Mouse (Mus musculus) embryonic facial prominence, embryonic 10.5 days (tissue): ENCODE data around the gene Olfr1359. TPM values are rescaled to one million over a fixed set of nuclear protein-coding genes. Genes with fewer than 3 reads are reported as not detected.
"Not testable (repeated sequence)": the region's sequence is repeated elsewhere in the genome, so short reads cannot be mapped to it uniquely, and the experiment has no call there.

Source experiments
- DNase-seq: peaks from one replicate; pipeline ENCODE4 v3.0.0-alpha.2; 2017; ENCODE audit warnings: low spot score
- H3K27ac ChIP-seq: fragments of 300-500 bp; sonication (generic); replicated peaks from 2 replicates; pipeline ENCODE4 v1.5.1; 2016; ENCODE audit warnings: mild to moderate bottlenecking
- H3K27me3 ChIP-seq: fragments of 300-500 bp; sonication (generic); replicated peaks from 2 replicates; pipeline ENCODE4 v1.6.1; 2016; ENCODE audit warnings: low read depth, mild to moderate bottlenecking; ENCODE audit not compliant: poor library complexity, severe bottlenecking
- H3K36me3 ChIP-seq: fragments of 300-500 bp; sonication (generic); replicated peaks from 2 replicates; pipeline ENCODE4 v1.6.1; 2016; ENCODE audit warnings: mild to moderate bottlenecking, moderate library complexity
- H3K4me1 ChIP-seq: fragments of 300-500 bp; sonication (generic); 2 replicates; pipeline ENCODE4 v1.6.1; 2016
- H3K4me3 ChIP-seq: fragments of 300-500 bp; sonication (generic); 2 replicates; pipeline ENCODE4 v1.5.1; 2016; ENCODE audit warnings: mild to moderate bottlenecking, moderate library complexity
- H3K9me3 ChIP-seq: fragments of 300-500 bp; sonication (generic); 2 replicates; pipeline ENCODE4 v1.6.1; 2016; ENCODE audit warnings: mild to moderate bottlenecking
- WGBS: fragments of 180-500 bp; shearing (Covaris S2); methylation state at CpG from one replicate; pipeline ENCODE4 v1.1.7; 2016; 5-methylcytosine and 5-hydroxymethylcytosine counted together
- polyA plus RNA-seq: library from polyadenylated mRNA; unstranded; fragments of >200 nt; fragmentation: Nextera tagmentation; extraction: Ambion mirVana; gene quantifications from 2 replicates; pipeline ENCODE4 v1.2.1, GENCODE M21; 2016

Olfr1359 gene
- polyA plus RNA-seq, 1 experiment from 2014 or later = not detected

DNA sequence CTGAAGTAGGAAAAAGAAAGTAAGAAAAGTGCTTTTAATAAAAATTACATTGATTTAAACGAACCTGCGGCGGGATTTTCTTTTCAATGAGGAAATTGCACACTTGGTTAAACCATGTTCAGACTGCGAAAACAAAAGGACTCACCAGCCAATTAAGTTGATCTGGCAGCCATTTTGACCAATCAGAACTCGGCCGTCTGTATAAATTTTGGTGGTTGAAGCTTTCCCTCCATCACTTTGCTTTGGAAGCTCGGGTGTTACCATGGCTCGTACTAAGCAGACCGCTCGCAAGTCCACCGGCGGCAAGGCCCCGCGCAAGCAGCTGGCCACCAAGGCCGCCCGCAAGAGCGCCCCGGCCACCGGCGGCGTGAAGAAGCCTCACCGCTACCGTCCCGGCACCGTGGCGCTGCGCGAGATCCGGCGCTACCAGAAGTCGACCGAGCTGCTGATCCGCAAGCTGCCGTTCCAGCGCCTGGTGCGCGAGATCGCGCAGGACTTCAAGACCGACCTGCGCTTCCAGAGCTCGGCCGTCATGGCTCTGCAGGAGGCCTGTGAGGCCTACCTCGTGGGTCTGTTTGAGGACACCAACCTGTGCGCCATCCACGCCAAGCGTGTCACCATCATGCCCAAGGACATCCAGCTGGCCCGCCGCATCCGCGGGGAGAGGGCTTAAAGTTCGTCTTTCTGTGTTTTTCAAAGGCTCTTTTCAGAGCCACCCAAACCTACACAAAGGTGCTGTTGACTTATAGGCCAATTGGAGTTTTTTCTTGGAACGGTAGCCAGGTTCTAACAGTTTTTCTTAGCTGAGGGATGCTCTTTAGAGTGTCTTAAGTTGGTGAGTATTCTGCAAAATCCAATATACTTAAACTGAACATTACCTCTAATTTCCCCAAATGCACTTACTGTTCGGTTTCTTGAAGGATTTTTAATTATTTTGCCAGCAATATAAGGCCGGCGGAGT lies 19.8 kb downstream of the Olfr1359 start, which contains the start of gene Hist1h3h:
Gene Hist1h3h (plus strand): TSS at position 263 of the 961 bp plus-strand sequence.
- not testable (repeated sequence) for H3K36me3 ChIP-seq, H3K27me3 ChIP-seq, H3K9me3 ChIP-seq
- under 1% methylated on average over 30 of the region's 56 CpGs for WGBS
- DNase-seq = peak; percentile 87
- Histone ChIP-seq H3K4me1 (peaks cover 36% of the 10 kb centered on the region), H3K4me3 (peak within 1 kb of the TSS; percentile 65), H3K27ac (peak within 1 kb of the TSS; percentile 96)

DNA sequence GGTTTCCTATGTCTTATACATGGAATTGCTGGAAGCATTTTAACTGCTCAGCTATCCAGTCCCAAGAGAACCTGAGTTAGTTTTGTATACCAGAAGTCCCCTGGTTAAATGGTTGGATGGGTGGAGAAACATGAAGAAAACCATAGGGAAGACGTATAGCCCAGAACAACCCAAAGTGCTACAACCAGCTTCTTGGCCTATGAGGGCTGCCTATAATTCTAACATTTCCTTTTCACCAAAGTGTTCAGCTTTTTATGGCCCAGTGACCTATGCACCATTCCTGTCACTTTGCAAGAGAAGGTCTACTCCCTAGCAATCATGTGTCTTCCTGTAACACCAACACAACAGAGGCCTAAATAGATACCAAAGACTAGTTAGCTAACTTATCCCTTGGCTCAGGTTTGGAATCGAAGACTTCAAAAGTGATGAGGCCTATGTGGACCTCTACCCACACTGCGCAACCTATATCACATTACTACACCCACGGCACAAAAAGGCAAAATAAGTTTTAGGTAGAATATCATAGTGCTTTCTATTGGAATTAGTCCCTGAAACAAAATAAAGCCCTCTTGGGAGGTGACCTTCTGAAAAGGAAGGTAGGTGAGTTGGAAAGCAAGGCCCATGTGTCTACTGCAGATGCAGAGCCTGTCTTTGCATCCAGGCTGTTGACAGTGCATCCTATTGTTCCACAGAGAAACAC lies 20.6 kb downstream of the Olfr1359 start:
- no peaks in the 10 kb centered on the region for H3K9me3 ChIP-seq
- no peaks in the 10 kb centered on the region for H3K36me3 ChIP-seq
- peaks cover 40% of the 10 kb centered on the region for H3K4me1 ChIP-seq
- WGBS = 60% methylated on average over 4 of the region's 4 CpGs
- DNase-seq = peak; percentile 29
- H3K27me3 ChIP-seq = no peaks in the 10 kb centered on the region
- peak overlapping the region; percentile 96 for H3K27ac ChIP-seq
- peak overlapping the region; percentile 65 for H3K4me3 ChIP-seq

DNA sequence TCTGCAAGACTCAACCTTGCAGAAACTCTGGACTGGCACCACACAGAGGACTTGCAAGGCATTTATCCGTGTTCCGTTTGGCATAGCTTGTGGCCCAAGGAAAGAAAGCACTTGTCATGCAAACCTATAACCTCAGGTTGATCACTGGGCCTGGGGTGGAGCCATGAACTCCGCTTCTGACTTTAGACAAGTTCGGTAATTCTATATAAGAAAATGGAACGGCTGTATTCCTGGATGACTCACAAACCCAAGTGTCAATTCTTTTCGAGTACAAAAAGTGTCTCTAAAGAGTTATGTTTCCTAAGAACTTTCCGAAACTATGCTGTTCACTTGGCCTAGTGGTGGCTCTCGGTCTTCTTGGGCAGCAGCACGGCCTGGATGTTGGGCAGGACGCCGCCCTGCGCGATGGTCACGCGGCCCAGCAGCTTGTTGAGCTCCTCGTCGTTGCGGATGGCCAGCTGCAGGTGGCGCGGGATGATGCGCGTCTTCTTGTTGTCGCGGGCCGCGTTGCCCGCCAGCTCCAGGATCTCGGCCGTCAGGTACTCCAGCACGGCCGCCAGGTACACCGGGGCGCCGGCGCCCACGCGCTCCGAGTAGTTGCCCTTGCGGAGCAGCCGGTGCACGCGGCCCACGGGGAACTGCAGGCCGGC lies 23.3 kb downstream of the Olfr1359 start:
- H3K4me3 ChIP-seq = peak overlapping the region; percentile 57
- 1% methylated on average over 30 of the region's 44 CpGs for WGBS
- peak; percentile 38 for DNase-seq
- H3K9me3 ChIP-seq, H3K27me3 ChIP-seq, H3K36me3 ChIP-seq: not testable (repeated sequence)
- H3K4me1 ChIP-seq = peaks cover 31% of the 10 kb centered on the region
- H3K27ac ChIP-seq = peak overlapping the region; percentile 96

DNA sequence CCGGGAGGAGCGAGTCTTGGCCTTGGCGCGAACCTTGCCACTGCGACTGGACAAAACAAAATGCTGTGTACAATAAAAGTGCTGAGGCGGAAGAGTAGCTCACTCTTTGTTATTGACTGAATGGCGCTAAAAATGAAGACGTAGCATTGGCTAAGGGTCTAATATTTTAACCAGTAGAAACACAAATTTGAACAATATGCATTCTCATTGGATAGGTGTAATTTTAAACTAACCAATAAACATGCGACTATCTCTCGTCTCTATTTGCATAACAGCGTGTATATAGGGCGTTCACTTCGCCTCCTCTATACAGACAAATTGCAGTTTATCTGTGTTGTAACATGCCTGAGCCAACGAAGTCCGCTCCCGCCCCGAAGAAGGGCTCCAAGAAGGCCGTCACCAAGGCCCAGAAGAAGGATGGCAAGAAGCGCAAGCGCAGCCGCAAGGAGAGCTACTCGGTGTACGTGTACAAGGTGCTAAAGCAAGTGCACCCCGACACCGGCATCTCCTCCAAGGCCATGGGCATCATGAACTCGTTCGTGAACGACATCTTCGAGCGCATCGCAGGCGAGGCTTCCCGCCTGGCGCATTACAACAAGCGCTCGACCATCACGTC lies 24.0 kb downstream of the Olfr1359 start, which contains the start of gene Hist1h2bm:
Gene Hist1h2bm (plus strand): TSS at position 288 of the 616 bp plus-strand sequence.
- Histone ChIP-seq H3K4me3 (peak within 1 kb of the TSS; percentile 57), H3K27ac (peak within 1 kb of the TSS; percentile 96), H3K4me1 (peaks cover 31% of the 10 kb centered on the region)
- H3K36me3 ChIP-seq, H3K9me3 ChIP-seq, H3K27me3 ChIP-seq: not testable (repeated sequence)
- peak; percentile 82 for DNase-seq
- under 1% methylated on average over 37 of the region's 37 CpGs for WGBS

DNA sequence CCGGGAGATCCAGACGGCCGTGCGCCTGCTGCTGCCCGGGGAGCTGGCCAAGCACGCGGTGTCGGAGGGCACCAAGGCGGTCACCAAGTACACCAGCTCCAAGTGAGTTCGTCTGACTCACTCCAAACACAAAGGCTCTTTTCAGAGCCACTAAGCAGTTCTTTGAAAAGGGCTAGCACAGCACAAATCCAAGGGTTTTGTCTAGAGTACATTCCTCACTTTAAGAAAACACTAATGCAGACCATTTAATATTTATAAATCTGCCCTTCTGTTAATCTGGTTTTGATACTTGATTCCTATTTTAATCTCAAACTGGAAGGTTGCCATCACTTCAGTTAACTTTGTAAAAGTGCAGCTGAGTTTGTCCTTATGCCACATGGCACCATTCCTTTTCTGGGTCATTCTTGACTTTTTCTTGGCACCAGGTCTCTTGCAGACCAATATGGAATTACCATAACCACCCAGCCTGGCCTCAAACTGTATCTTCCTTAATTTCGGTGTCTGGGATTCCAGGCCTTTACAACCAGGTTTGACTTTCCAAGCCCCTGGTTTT lies 24.5 kb downstream of the Olfr1359 start:
- Histone ChIP-seq H3K36me3 (no peaks in the 10 kb centered on the region), H3K4me3 (peak overlapping the region; percentile 57), H3K27me3 (no peaks in the 10 kb centered on the region), H3K27ac (peak overlapping the region; percentile 91), H3K9me3 (no peaks in the 10 kb centered on the region), H3K4me1 (peaks cover 31% of the 10 kb centered on the region)
- WGBS = 2% methylated on average over 11 of the region's 11 CpGs
- peak; percentile 46 for DNase-seq

DNA sequence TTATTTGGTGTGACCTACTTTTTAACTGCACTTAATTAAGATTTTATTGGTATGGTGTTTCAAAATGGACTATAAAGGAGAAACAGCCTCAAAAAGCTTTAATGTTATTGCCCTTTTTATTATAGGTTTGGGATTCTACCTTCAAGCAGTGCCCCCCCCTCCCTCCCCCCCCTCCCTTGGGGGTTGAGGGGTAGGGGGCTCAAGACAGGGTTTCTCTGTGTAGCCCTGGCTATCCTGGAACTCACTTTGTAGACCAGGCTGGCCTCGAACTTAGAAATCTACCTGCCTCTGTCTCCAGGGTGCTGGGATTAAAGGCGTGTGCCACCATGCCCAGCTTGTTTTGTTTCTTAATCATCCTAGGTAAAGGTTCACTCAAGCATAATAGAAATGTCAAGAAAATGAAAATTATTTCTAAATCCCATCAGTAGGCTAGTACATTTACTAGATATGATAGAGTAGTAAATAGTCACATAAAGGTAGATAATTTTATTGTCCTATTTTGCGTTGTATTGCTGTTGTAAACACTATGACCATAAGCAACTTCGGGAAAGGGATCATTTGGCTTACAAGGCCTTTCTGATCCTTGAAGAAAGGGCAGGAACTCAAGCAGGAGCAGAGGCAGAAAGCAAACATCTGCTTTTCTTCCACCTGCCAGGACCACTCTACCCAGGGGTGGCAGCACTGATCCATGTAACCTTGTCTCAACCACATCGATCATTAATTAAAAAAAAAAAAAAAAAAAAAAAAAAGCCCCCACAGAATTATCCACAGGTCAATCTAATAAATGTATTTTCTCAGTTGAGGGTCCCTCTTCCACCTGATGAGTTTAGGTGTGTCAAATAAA lies 25.3 kb downstream of the Olfr1359 start:
- 32% methylated on average over 5 of the region's 5 CpGs for WGBS
- Histone ChIP-seq H3K4me3 (peak overlapping the region; percentile 57), H3K36me3 (no peaks in the 10 kb centered on the region), H3K9me3 (no peaks in the 10 kb centered on the region), H3K27me3 (no peaks in the 10 kb centered on the region), H3K27ac (peak overlapping the region; percentile 91), H3K4me1 (peaks cover 37% of the 10 kb centered on the region)
- peak; percentile 49 for DNase-seq

DNA sequence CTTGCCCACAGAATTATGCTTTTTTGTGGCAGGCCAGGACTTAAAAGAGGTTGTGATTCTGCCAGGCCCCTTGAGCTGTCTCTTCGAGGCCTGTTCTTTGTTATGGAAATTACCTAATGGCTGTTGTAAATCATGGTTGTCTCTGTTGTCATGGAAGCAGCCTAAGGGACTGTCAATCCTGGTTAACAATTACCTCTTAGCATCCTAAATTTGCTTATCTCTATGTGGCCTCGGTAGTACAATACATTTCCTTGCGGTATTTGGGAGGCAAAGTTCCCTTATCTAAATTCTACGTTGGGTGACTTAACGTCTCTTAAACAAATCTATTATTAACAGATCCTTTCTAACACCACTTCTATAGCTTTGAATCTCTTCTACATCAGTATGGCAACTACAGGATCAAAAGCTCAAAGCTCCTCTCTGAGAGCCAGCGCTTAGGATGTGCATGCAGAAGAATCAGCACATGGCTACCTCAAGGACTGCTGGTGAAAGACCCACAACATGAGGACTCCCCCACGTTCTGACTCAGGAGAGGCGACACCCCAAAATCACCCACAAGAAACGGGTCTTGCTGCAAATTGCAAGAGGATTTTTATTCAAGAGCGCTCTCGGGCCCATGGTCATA lies 30.1 kb downstream of the Olfr1359 start:
- Histone ChIP-seq H3K9me3 (no peaks in the 10 kb centered on the region), H3K4me1 (peaks cover 9% of the 10 kb centered on the region), H3K4me3 (no peak overlapping the region), H3K27ac (peak overlapping the region; percentile 59), H3K36me3 (no peaks in the 10 kb centered on the region), H3K27me3 (no peaks in the 10 kb centered on the region)
- WGBS = 29% methylated on average over 11 of the region's 11 CpGs
- DNase-seq = no peak

DNA sequence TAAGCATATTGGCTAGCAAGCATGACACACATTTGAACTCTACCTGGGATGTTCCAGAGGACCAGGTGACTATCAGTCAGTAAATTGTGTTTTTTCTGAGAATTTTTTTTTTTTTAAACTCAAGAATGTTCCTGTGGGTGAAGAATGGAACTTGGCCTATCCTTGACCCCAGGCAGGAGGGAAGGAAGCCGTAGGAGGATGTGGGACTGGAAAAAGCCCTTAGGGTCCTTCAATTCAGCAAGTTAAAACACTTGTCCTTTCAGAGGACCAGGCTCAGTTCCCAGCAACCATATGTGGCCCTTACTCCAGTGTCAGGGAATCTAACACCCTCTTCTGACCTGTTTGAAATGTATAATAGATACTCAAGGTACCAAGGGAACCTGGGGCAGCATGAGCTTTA lies 31.6 kb downstream of the Olfr1359 start:
- 29% methylated on average over 1 of the region's 1 CpGs for WGBS
- Histone ChIP-seq H3K27me3 (no peaks in the 10 kb centered on the region), H3K4me3 (no peak overlapping the region), H3K9me3 (no peaks in the 10 kb centered on the region), H3K27ac (no peak overlapping the region), H3K36me3 (no peaks in the 10 kb centered on the region), H3K4me1 (peaks cover 22% of the 10 kb centered on the region)
- no peak for DNase-seq

DNA sequence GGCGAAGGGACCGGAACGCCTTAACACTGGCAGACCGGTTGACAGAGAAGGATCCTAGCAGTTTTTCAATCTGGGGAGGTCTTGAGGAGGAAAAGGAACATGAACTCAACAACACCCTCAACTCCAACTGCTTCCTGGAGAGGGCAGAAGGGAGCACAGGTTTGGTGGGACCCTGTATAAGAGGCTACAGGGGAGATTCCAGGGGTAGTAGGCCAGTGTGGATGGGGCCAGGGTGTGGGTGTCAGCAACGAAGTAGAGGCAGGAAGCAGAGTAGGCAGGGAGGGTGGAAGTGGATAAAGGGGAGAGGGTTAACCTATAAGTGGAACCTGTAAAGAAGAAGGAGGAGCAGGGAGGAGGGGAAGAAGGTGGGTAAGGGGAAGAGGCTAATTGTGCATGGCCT lies 35.6 kb downstream of the Olfr1359 start:
- peak overlapping the region; percentile 63 for H3K4me3 ChIP-seq
- peak overlapping the region; percentile 99 for H3K27ac ChIP-seq
- H3K36me3 ChIP-seq = no peaks in the 10 kb centered on the region
- no peaks in the 10 kb centered on the region for H3K27me3 ChIP-seq
- H3K9me3 ChIP-seq = no peaks in the 10 kb centered on the region
- 66% methylated on average over 5 of the region's 5 CpGs for WGBS
- peak; percentile 58 for DNase-seq
- H3K4me1 ChIP-seq = peaks cover 19% of the 10 kb centered on the region

DNA sequence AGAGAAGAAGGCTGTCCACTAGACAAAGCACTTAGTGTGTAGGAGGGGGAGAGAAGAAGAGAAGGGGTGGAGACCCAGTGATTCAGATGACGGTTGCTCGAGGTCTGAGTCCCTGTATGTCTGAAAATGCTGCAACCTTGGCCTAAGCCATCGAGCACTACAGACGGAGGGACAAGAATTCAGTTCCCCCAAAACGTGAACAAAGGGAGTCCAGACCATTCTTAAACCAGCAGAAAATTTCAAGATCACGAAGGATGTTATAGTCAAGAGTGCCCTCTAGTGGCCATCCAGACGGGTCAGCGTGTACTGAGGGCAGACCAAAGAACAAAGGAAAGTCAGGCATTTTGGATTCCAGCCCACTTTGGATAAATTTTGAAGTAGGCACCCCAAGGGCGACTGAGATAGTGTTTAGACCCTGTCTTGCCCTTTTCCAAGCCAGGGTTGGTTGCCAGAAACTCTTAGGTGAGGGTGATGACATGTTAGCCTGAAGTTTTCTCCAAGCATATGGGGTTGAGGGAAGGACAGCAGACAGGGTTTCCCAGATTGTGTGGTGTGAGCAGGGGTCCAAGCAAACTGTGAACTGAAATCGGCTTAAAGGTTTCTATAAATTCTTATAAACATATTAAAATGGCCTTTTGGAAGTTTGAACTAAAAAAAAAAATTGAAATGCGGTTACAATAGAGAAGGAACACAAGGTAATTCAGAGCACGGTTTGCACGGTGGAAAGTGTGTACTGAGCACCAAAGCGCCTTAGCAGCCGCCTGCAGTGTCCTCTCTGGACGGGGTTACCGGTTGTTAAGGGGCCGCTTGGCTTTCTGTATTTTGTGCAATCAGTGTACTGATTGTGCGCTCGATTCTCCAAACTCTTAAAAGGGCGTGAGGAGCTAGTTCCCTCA lies 36.3 kb downstream of the Olfr1359 start:
- Histone ChIP-seq H3K4me1 (peaks cover 19% of the 10 kb centered on the region), H3K9me3 (no peaks in the 10 kb centered on the region), H3K4me3 (peak overlapping the region; percentile 63), H3K36me3 (no peaks in the 10 kb centered on the region), H3K27me3 (no peaks in the 10 kb centered on the region), H3K27ac (peak overlapping the region; percentile 99)
- peak; percentile 84 for DNase-seq
- under 1% methylated on average over 21 of the region's 21 CpGs for WGBS
